9 mouse cellular contexts compared by ENCODE assay signal in the genomic region with DNA sequence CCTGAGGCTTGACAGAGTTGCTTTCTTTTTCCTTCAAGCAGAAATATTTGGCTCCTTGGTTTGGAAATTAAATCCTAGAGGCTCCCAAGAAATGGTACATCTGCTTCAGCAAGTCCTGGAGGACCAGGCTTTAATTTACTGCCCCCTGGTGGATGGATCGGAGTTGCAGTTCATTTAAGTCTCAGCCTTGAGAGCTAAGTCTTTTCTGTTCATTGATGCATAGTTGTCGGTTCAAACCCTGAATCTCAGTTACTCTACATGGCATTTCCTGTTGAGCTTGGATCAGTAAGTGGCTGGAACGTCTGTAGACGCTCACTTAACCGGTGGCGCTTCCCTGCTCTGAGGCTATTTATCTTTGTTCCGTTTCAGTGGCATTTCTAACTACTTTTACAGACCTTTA.
DNase-seq lines count a peak whose midpoint lies in the region; ATAC-seq and TF ChIP-seq lines count a peak whose summit lies in the region.
"Had no signal": no experiment of that assay in that cellular context is flagged by ENCODE, and none has a peak within 500 bp of the region (broad histone marks: within the 10 kb centered on the region; RNA-seq: fewer than 3 reads in every experiment).

No protein-coding gene starts in this region.

- peak; percentile 4 for DNase-seq in cerebellum, adult 11 months
- DNase-seq in cerebellum, adult 11-12 months, result no peak
- DNase-seq in A20 (ENCODE audit: low read depth, low spot score), result peak; percentile 73
- DNase-seq in c-Kit-negative CD71-positive TER-119-positive erythroid progenitor cells, embryonic 14.5 days (ENCODE audit: low read depth, low spot score), result peak; percentile 11
- peak; percentile 4 to 40 for DNase-seq in gastrocnemius, adult 8-10 months (ENCODE audit: low spot score in 2 of 2)
- DNase-seq in kidney, postnatal 36 days, result peak; percentile 44 to 79
- DNase-seq in lung, postnatal 10 days, result peak; percentile 72
- peak; percentile 60 for DNase-seq in stomach, postnatal 0 days (ENCODE audit: low spot score)

- no peak overlapping the region for H3K27ac ChIP-seq in stomach, postnatal 0 days (replicated peaks)
- H3K27ac ChIP-seq: hindbrain, embryonic 15.5 days had no signal

- no peak for ATAC-seq in stomach, postnatal 0 days (ENCODE audit: low FRiP score, low TSS enrichment)

- H3K4me2 ChIP-seq in stomach, postnatal 0 days (replicated peaks; ENCODE audit: low read depth), result no peak overlapping the region
- H3K4me2 ChIP-seq: hindbrain, embryonic 15.5 days had no signal

- H3K36me3 ChIP-seq in stomach, postnatal 0 days (ENCODE audit: control insufficient read depth, insufficient read depth, low read length), result no peaks in the 10 kb centered on the region
- H3K36me3 ChIP-seq: hindbrain, embryonic 15.5 days had no signal

- peak; percentile 87 for TF ChIP-seq CTCF in stomach, postnatal 0 days (IDR thresholded peaks at IDR 0.05; ENCODE audit: low read depth)

- WGBS in stomach, postnatal 0 days, result 55% methylated on average over 7 of the region's 7 CpGs

- no peaks in the 10 kb centered on the region for H3K9me3 ChIP-seq in stomach, postnatal 0 days (ENCODE audit: control insufficient read depth, low read length)
- H3K9me3 ChIP-seq: hindbrain, embryonic 15.5 days had no signal

- no peak for TF ChIP-seq EP300 in stomach, postnatal 0 days (optimal IDR thresholded peaks at IDR 0.05)

- H3K9ac ChIP-seq in stomach, postnatal 0 days (ENCODE audit: low read length), result no peak overlapping the region
- H3K9ac ChIP-seq: hindbrain, embryonic 15.5 days had no signal

- no peak overlapping the region for H3K4me3 ChIP-seq in stomach, postnatal 0 days (ENCODE audit: low read depth, low read length)
- H3K4me3 ChIP-seq: hindbrain, embryonic 15.5 days had no signal

- no peaks in the 10 kb centered on the region for H3K4me1 ChIP-seq in stomach, postnatal 0 days (replicated peaks; ENCODE audit: control insufficient read depth, insufficient read depth)
- H3K4me1 ChIP-seq: hindbrain, embryonic 15.5 days had no signal

- H3K27me3 ChIP-seq in stomach, postnatal 0 days (ENCODE audit: control insufficient read depth, insufficient read depth, low read length), result no peaks in the 10 kb centered on the region
- H3K27me3 ChIP-seq: hindbrain, embryonic 15.5 days had no signal
